8 mouse cellular contexts compared by ENCODE assay signal in genomic region chr11:101700446-101700845, GRCm38 (mm10). TPM values are rescaled to one million over a fixed set of nuclear protein-coding genes. Genes with fewer than 3 reads are reported as not detected.
DNase-seq lines count a peak whose midpoint lies in the region; ATAC-seq and TF ChIP-seq lines count a peak whose summit lies in the region.

No protein-coding gene starts in this region.

- peaks cover 43% of the 10 kb centered on the region for H3K4me1 ChIP-seq in liver, embryonic 12.5 days
- H3K4me1 ChIP-seq in cerebellum, adult 2 months (ENCODE audit: control insufficient read depth, insufficient read depth, low read length): peaks cover 11% of the 10 kb centered on the region
- peaks cover 46% of the 10 kb centered on the region for H3K4me1 ChIP-seq in kidney, embryonic 15.5 days
- H3K4me1 ChIP-seq in thymus, adult 2 months (replicated peaks; ENCODE audit: control insufficient read depth, insufficient read depth, low read length): peaks cover 22% of the 10 kb centered on the region

- H3K27me3 ChIP-seq in liver, embryonic 12.5 days (replicated peaks): no peaks in the 10 kb centered on the region
- no peaks in the 10 kb centered on the region for H3K27me3 ChIP-seq in cerebellum, adult 2 months (ENCODE audit: control insufficient read depth, insufficient read depth, low read length)
- H3K27me3 ChIP-seq in kidney, embryonic 15.5 days: no peaks in the 10 kb centered on the region
- H3K27me3 ChIP-seq in thymus, adult 2 months (ENCODE audit: control insufficient read depth, insufficient read depth, low read length): no peaks in the 10 kb centered on the region

- H3K9me3 ChIP-seq in liver, embryonic 12.5 days (replicated peaks): 0 out of 2 replicates have a peak, but pooled peaks cover 5% of the 10 kb centered on the region
- H3K9me3 ChIP-seq in kidney, embryonic 15.5 days (replicated peaks): no peaks in the 10 kb centered on the region

- no peak overlapping the region for H3K9ac ChIP-seq in liver, embryonic 12.5 days
- H3K9ac ChIP-seq in kidney, embryonic 15.5 days: no peak overlapping the region

- WGBS in liver, embryonic 12.5 days (ENCODE audit: insufficient replicate concordance): 28% methylated on average over 12 of the region's 12 CpGs
- WGBS in cerebellum, adult 2 months: 5% methylated on average over 12 of the region's 12 CpGs
- WGBS in kidney, embryonic 15.5 days: 6% methylated on average over 12 of the region's 12 CpGs
- WGBS in thymus, adult 2 months: 41% methylated on average over 12 of the region's 12 CpGs

- DNase-seq in liver: no peak
- DNase-seq in cerebellum, adult 2 months: peak; percentile 35 to 40
- DNase-seq in gastrocnemius, adult 18-20 months (ENCODE audit: low spot score): peak; percentile 68
- DNase-seq in skeletal muscle tissue, adult 2 months (ENCODE audit: low read depth, low spot score): peak; percentile 85
- no peak for DNase-seq in right cerebral cortex, postnatal 10 days (ENCODE audit: low spot score in 2 of 2)
- no peak for DNase-seq in thymus, adult 2 months

- TF ChIP-seq POLR2A in cerebellum, adult 2 months (IDR thresholded peaks at IDR 0.05; ENCODE audit: borderline replicate concordance, insufficient read depth, low read length): no peak
- no peak for TF ChIP-seq POLR2A in thymus, adult 2 months (IDR thresholded peaks at IDR 0.05; ENCODE audit: control insufficient read depth, extremely low read depth, insufficient read depth, low read length, poor library complexity)

- peak overlapping the region; percentile 6; the same call in 1 of the 2 replicates for H3K4me2 ChIP-seq in liver, embryonic 12.5 days
- H3K4me2 ChIP-seq in kidney, embryonic 15.5 days: 0 out of 2 replicates have a peak overlapping the region, but pooled peaks have one; percentile 6

- H3K36me3 ChIP-seq in liver, embryonic 12.5 days: no peaks in the 10 kb centered on the region
- H3K36me3 ChIP-seq in kidney, embryonic 15.5 days: no peaks in the 10 kb centered on the region
- no peaks in the 10 kb centered on the region for H3K36me3 ChIP-seq in thymus, adult 2 months (ENCODE audit: control insufficient read depth, insufficient read depth, low read length)

- H3K4me3 ChIP-seq in liver, embryonic 12.5 days: no peak overlapping the region
- H3K4me3 ChIP-seq in cerebellum, adult 2 months (replicated peaks; ENCODE audit: insufficient read depth, low read depth, low read length): no peak overlapping the region
- H3K4me3 ChIP-seq in kidney, embryonic 15.5 days (replicated peaks): no peak overlapping the region
- no peak overlapping the region for H3K4me3 ChIP-seq in thymus, adult 2 months (ENCODE audit: control insufficient read depth, insufficient read depth, low read length)

- no peak overlapping the region for H3K27ac ChIP-seq in liver, embryonic 12.5 days
- H3K27ac ChIP-seq in cerebellum, adult 2 months (ENCODE audit: insufficient read depth, low read length): peak overlapping the region; percentile 28; the same call in 1 of the 2 replicates
- H3K27ac ChIP-seq in kidney, embryonic 15.5 days: peak overlapping the region; percentile 43; the same call in 1 of the 2 replicates
- no peak overlapping the region for H3K27ac ChIP-seq in thymus, adult 2 months (ENCODE audit: control insufficient read depth, insufficient read depth, low read length)

- no peak for ATAC-seq in liver, embryonic 12.5 days
- ATAC-seq in kidney, embryonic 15.5 days (replicated peaks; ENCODE audit: low FRiP score): 0 out of 2 replicates have a peak, but pooled peaks have one; percentile 17

- no peak for TF ChIP-seq CTCF in cerebellum, adult 2 months (IDR thresholded peaks at IDR 0.05; ENCODE audit: borderline replicate concordance, insufficient read depth, low read depth, low read length)
- TF ChIP-seq CTCF in thymus, adult 2 months (IDR thresholded peaks at IDR 0.05; ENCODE audit: borderline replicate concordance, control insufficient read depth, extremely low read depth, insufficient read depth, low read length, poor library complexity): no peak

RNA-seq across cellular contexts. Expression of gene Dhx8, which starts 32.3 kb away (rescaled TPM):
- 25.6 and 26.3 TPM in 2 replicates for polyA plus RNA-seq in liver, embryonic 12.5 days (2016; fragmentation: Nextera tagmentation; extraction: Ambion mirVana)
- 27.4 and 28.9 TPM in 2 replicates for polyA plus RNA-seq in cerebellum, adult 2 months (2012; rRNA removed)
- 10 to 100 TPM; 13.9 to 14.3 TPM for total RNA-seq in gastrocnemius, adult 18-20 months (2021)
- 32.3 and 36.1 TPM in 2 replicates for polyA plus RNA-seq in kidney, embryonic 15.5 days (2015; fragmentation: Nextera tagmentation; extraction: Ambion mirVana)
- polyA plus RNA-seq in thymus, adult 2 months (2012; rRNA removed): 30.5 and 33.1 TPM in 2 replicates

RNA-seq across cellular contexts. Expression of gene Arl4d, which starts 35.1 kb away (rescaled TPM):
- polyA plus RNA-seq in liver, embryonic 12.5 days (2016; fragmentation: Nextera tagmentation; extraction: Ambion mirVana): 1.0 and 1.3 TPM in 2 replicates
- 14.5 and 16.6 TPM in 2 replicates for polyA plus RNA-seq in cerebellum, adult 2 months (2012; rRNA removed)
- total RNA-seq in gastrocnemius, adult 18-20 months (2021): 10 to 100 TPM in 1 of 2 experiments, 1 to 10 TPM in 1; 6.1 to 23.4 TPM
- polyA plus RNA-seq in kidney, embryonic 15.5 days (2015; fragmentation: Nextera tagmentation; extraction: Ambion mirVana): 3.9 and 4.1 TPM in 2 replicates
- 4.1 and 5.0 TPM in 2 replicates for polyA plus RNA-seq in thymus, adult 2 months (2012; rRNA removed)

Comparison
In these comparisons a context has a peak if more than half of its experiments do, and no peak if none do; other contexts are left out.
1. H3K27ac ChIP-seq: peak in cerebellum, adult 2 months (single experiment) and kidney, embryonic 15.5 days (single experiment); none in liver, embryonic 12.5 days (single experiment) and thymus, adult 2 months (single experiment).
2. DNase-seq: peak in cerebellum, adult 2 months (2 of 2), gastrocnemius, adult 18-20 months (single experiment) and skeletal muscle tissue, adult 2 months (single experiment); none in liver (single experiment), right cerebral cortex, postnatal 10 days (0 of 2) and thymus, adult 2 months (single experiment).